Mouse (Mus musculus): ENCODE measurements around the gene Dbx1. TPM values are rescaled to one million over a fixed set of nuclear protein-coding genes. Genes with fewer than 3 reads are reported as not detected.

Gene Dbx1
- total RNA-seq, 1 experiment = not detected

DNA sequence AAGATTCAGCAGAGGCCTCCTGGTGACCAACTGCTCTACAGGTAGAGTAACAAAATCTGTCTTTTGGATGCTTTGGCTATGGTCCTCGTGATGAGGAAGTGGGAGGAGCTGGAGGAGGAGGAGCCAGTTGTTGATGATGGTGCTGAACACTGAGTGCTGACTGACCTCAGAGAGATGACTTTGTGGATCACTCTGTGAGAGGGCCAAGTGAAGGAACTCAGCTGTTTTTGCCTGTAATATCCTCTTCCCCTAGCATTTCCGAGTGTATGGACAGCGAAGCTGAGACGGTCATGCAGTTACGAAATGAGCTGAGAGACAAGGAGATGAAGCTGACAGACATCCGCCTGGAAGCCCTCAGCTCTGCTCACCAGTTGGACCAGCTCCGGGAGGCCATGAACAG lies 54.1 kb downstream of the Dbx1 start:
- in situ Hi-C loops (cut with MboI; ENCODE audit: low sequenced_read_pairs in 2 of 2, unreplicated experiment in 2 of 2) = no loop called here
- Histone ChIP-seq H3K4me1 (ENCODE audit: control insufficient read depth in 2 of 2, insufficient read depth in 2 of 2, low read length in 2 of 2, poor library complexity in 1 of 2) (0 out of 4 replicates have a peak, but pooled peaks cover 0 to 3% of the 10 kb centered on the region in 2 experiments), H3K9me3 (ENCODE audit: control insufficient read depth, insufficient read depth, low read depth, low read length) (no peaks in the 10 kb centered on the region), H3K4me3 (ENCODE audit: insufficient read depth in 1 of 2, low read depth in 1 of 2, low read length in 2 of 2, poor library complexity in 1 of 2, severe bottlenecking in 1 of 2) (no peak overlapping the region), H3K27ac (ENCODE audit: insufficient read depth, low read depth, low read length, poor library complexity, severe bottlenecking) (no peak overlapping the region), H3K9ac (ENCODE audit: insufficient read depth, low read depth, low read length, poor library complexity, severe bottlenecking) (no peak overlapping the region), H3K36me3 (ENCODE audit: control insufficient read depth, insufficient read depth, low read length, poor library complexity, severe bottlenecking) (peaks cover 19% of the 10 kb centered on the region; the same call in 1 of the 2 replicates)
- TF ChIP-seq MAFK (IDR thresholded peaks at IDR 0.05; ENCODE audit: insufficient read depth, low read depth, low read length) (no peak), HCFC1 (IDR thresholded peaks at IDR 0.05; ENCODE audit: borderline replicate concordance, insufficient read depth, low read length) (no peak), CHD2 (IDR thresholded peaks at IDR 0.05; ENCODE audit: low read depth, low read length) (no peak), ZNF384 (IDR thresholded peaks at IDR 0.05; ENCODE audit: low read depth, low read length) (no peak), ZC3H11A (IDR thresholded peaks at IDR 0.05; ENCODE audit: borderline replicate concordance, low read depth, low read length) (no peak)
- no peak for DNase-seq (ENCODE audit: low read depth, low spot score)

DNA sequence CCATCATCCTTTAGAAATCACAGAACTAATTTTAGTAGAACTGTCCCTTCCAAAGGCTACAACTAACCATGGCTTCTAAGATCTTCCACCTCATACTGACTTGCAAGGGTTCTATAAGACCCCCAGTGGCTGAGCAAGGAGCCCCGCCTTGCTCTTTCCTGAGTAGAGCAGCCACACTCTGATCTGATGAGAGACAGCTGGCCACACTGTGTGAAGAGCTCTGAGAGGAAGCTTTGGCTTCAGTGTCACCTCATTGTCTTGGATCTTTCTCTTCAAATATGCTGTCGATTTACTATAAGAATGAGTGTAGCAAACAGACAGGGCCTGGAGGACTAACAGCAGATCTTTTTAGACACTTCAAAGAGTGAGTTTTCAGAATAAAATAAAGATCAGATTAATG lies 54.7 kb downstream of the Dbx1 start:
- Histone ChIP-seq H3K36me3 (ENCODE audit: control insufficient read depth, insufficient read depth, low read length, poor library complexity, severe bottlenecking) (peaks cover 23% of the 10 kb centered on the region; the same call in 1 of the 2 replicates), H3K4me1 (ENCODE audit: control insufficient read depth in 2 of 2, insufficient read depth in 2 of 2, low read length in 2 of 2, poor library complexity in 1 of 2) (0 out of 4 replicates have a peak, but pooled peaks cover 0 to 3% of the 10 kb centered on the region in 2 experiments), H3K9me3 (ENCODE audit: control insufficient read depth, insufficient read depth, low read depth, low read length) (no peaks in the 10 kb centered on the region), H3K4me3 (ENCODE audit: insufficient read depth in 1 of 2, low read depth in 1 of 2, low read length in 2 of 2, poor library complexity in 1 of 2, severe bottlenecking in 1 of 2) (no peak overlapping the region), H3K9ac (ENCODE audit: insufficient read depth, low read depth, low read length, poor library complexity, severe bottlenecking) (no peak overlapping the region), H3K27ac (ENCODE audit: insufficient read depth, low read depth, low read length, poor library complexity, severe bottlenecking) (no peak overlapping the region)
- no peak for TF ChIP-seq ZC3H11A (IDR thresholded peaks at IDR 0.05; ENCODE audit: borderline replicate concordance, low read depth, low read length)
- TF ChIP-seq ZNF384 (IDR thresholded peaks at IDR 0.05; ENCODE audit: low read depth, low read length) = no peak
- TF ChIP-seq CHD2 (IDR thresholded peaks at IDR 0.05; ENCODE audit: low read depth, low read length) = no peak
- no peak for TF ChIP-seq MAFK (IDR thresholded peaks at IDR 0.05; ENCODE audit: insufficient read depth, low read depth, low read length)
- no peak for TF ChIP-seq HCFC1 (IDR thresholded peaks at IDR 0.05; ENCODE audit: borderline replicate concordance, insufficient read depth, low read length)
- DNase-seq (ENCODE audit: low read depth, low spot score) = no peak
- in situ Hi-C loops (cut with MboI; ENCODE audit: low sequenced_read_pairs in 2 of 2, unreplicated experiment in 2 of 2) = no loop called here

Other genes with a start within 250 kb of the Dbx1 start
- 1.2 and 2.8 TPM in 2 replicates for gene Htatip2, start 122.3 kb upstream of the Dbx1 start, total RNA-seq (2012; rRNA removed)
- 61.0 and 64.8 TPM in 2 replicates for gene Prmt3, start 141.5 kb upstream of the Dbx1 start, total RNA-seq (2012; rRNA removed)